Mouse (Mus musculus): ENCODE results near the gene Fam71e2. TPM values are rescaled to one million over a fixed set of nuclear protein-coding genes. Genes with fewer than 3 reads are reported as not detected.
"Not testable (repeated sequence)": the region's sequence is repeated elsewhere in the genome, so short reads cannot be mapped to it uniquely, and the experiment has no call there.

The Fam71e2 gene
- polyA plus RNA-seq, 1 experiment from 2014 or later: not detected

GRCm38 (mm10) chr7:4795767-4796433, 24.8 kb upstream of the Fam71e2 start:
- ATAC-seq (ENCODE audit: low FRiP score, low TSS enrichment) (no peak), DNase-seq (peak; percentile 74)
- H3K27ac ChIP-seq (replicated peaks; ENCODE audit: low read depth, low read length): no peak overlapping the region
- no peak overlapping the region for H3K4me2 ChIP-seq (ENCODE audit: low read length)
- H3K9ac ChIP-seq (replicated peaks; ENCODE audit: low read length): no peak overlapping the region
- H3K27me3 ChIP-seq (ENCODE audit: control insufficient read depth, insufficient read depth, low read length): no peaks in the 10 kb centered on the region
- H3K36me3 ChIP-seq (ENCODE audit: control insufficient read depth, insufficient read depth, low read length): peaks cover 46% of the 10 kb centered on the region
- peaks cover 6% of the 10 kb centered on the region; the same call in 1 of the 2 replicates for H3K4me1 ChIP-seq (ENCODE audit: control insufficient read depth, insufficient read depth, low read length)
- no peak overlapping the region for H3K4me3 ChIP-seq (replicated peaks; ENCODE audit: low read depth, low read length)
- no peaks in the 10 kb centered on the region for H3K9me3 ChIP-seq (ENCODE audit: control insufficient read depth, low read length)
- WGBS: 75% methylated on average over 7 of the region's 7 CpGs

- DNase-seq (no peak), ATAC-seq (ENCODE audit: low FRiP score, low TSS enrichment) (no peak)
- WGBS: 84% methylated on average over 3 of the region's 3 CpGs
- Histone ChIP-seq H3K4me2 (ENCODE audit: low read length) (no peak overlapping the region), H3K27ac (replicated peaks; ENCODE audit: low read depth, low read length) (no peak overlapping the region), H3K4me3 (replicated peaks; ENCODE audit: low read depth, low read length) (no peak overlapping the region), H3K9me3 (ENCODE audit: control insufficient read depth, low read length) (no peaks in the 10 kb centered on the region), H3K27me3 (ENCODE audit: control insufficient read depth, insufficient read depth, low read length) (peaks cover 4% of the 10 kb centered on the region; the same call in 1 of the 2 replicates), H3K4me1 (ENCODE audit: control insufficient read depth, insufficient read depth, low read length) (peaks cover 6% of the 10 kb centered on the region; the same call in 1 of the 2 replicates), H3K36me3 (ENCODE audit: control insufficient read depth, insufficient read depth, low read length) (peaks cover 46% of the 10 kb centered on the region), H3K9ac (replicated peaks; ENCODE audit: low read length) (no peak overlapping the region)
These were observed 23.6 kb upstream of the Fam71e2 start for GRCm38 (mm10) chr7:4794631-4795168.

- peak overlapping the region; percentile 80 for H3K9ac ChIP-seq (replicated peaks; ENCODE audit: low read length)
- DNase-seq (no peak), ATAC-seq (ENCODE audit: low FRiP score, low TSS enrichment) (no peak)
- no peak overlapping the region for H3K27ac ChIP-seq (replicated peaks; ENCODE audit: low read depth, low read length)
- H3K9me3 ChIP-seq (ENCODE audit: control insufficient read depth, low read length): no peaks in the 10 kb centered on the region
- peak overlapping the region; percentile 83 for H3K4me2 ChIP-seq (ENCODE audit: low read length)
- peaks cover 6% of the 10 kb centered on the region; the same call in 1 of the 2 replicates for H3K4me1 ChIP-seq (ENCODE audit: control insufficient read depth, insufficient read depth, low read length)
- H3K36me3 ChIP-seq (ENCODE audit: control insufficient read depth, insufficient read depth, low read length): peaks cover 40% of the 10 kb centered on the region
- H3K4me3 ChIP-seq (replicated peaks; ENCODE audit: low read depth, low read length): peak overlapping the region; percentile 71
- 45% methylated on average over 4 of the region's 4 CpGs for WGBS
- H3K27me3 ChIP-seq (ENCODE audit: control insufficient read depth, insufficient read depth, low read length): peaks cover 9% of the 10 kb centered on the region; the same call in 1 of the 2 replicates
These were observed 22.6 kb upstream of the Fam71e2 start for GRCm38 (mm10) chr7:4793674-4794073.

GRCm38 (mm10) chr7:4793248-4793647, 22.1 kb upstream of the Fam71e2 start:
- not testable (repeated sequence) for H3K27me3 ChIP-seq (ENCODE audit: control insufficient read depth, insufficient read depth, low read length); DNase-seq; H3K4me1 ChIP-seq (ENCODE audit: control insufficient read depth, insufficient read depth, low read length); H3K9me3 ChIP-seq (ENCODE audit: control insufficient read depth, low read length)
- peak overlapping the region; percentile 89 for H3K27ac ChIP-seq (replicated peaks; ENCODE audit: low read depth, low read length)
- peak; percentile 2; the same call in 1 of the 2 replicates for ATAC-seq (ENCODE audit: low FRiP score, low TSS enrichment)
- peaks cover 40% of the 10 kb centered on the region for H3K36me3 ChIP-seq (ENCODE audit: control insufficient read depth, insufficient read depth, low read length)
- WGBS: 1% methylated on average over 31 of the region's 31 CpGs
- H3K9ac ChIP-seq (replicated peaks; ENCODE audit: low read length): peak overlapping the region; percentile 80
- H3K4me2 ChIP-seq (ENCODE audit: low read length): peak overlapping the region; percentile 83
- H3K4me3 ChIP-seq (replicated peaks; ENCODE audit: low read depth, low read length): peak overlapping the region; percentile 71

- Histone ChIP-seq H3K9me3 (ENCODE audit: control insufficient read depth, low read length) (no peaks in the 10 kb centered on the region), H3K36me3 (ENCODE audit: control insufficient read depth, insufficient read depth, low read length) (peaks cover 34% of the 10 kb centered on the region), H3K4me3 (replicated peaks; ENCODE audit: low read depth, low read length) (peak within 1 kb of the TSS; percentile 71), H3K4me2 (ENCODE audit: low read length) (peak within 1 kb of the TSS; percentile 83), H3K27me3 (ENCODE audit: control insufficient read depth, insufficient read depth, low read length) (peaks cover 9% of the 10 kb centered on the region; the same call in 1 of the 2 replicates), H3K27ac (replicated peaks; ENCODE audit: low read depth, low read length) (peak within 1 kb of the TSS; percentile 89), H3K4me1 (ENCODE audit: control insufficient read depth, insufficient read depth, low read length) (peaks cover 6% of the 10 kb centered on the region; the same call in 1 of the 2 replicates), H3K9ac (replicated peaks; ENCODE audit: low read length) (peak within 1 kb of the TSS; percentile 80)
- ATAC-seq (ENCODE audit: low FRiP score, low TSS enrichment): peak; percentile 86
- 2% methylated on average over 54 of the region's 54 CpGs for WGBS
- DNase-seq: peak; percentile 99
These were observed 21.4 kb upstream of the Fam71e2 start, which contains the start of gene Rpl28 for GRCm38 (mm10) chr7:4792278-4793212. Gene Rpl28, plus strand, starts transcription at chr7:4792874.

GRCm38 (mm10) chr7:4789436-4789935, 18.4 kb upstream of the Fam71e2 start, which contains the start of gene Tmem238:
Gene Tmem238, minus strand, starts transcription at chr7:4789656.
- ATAC-seq (ENCODE audit: low FRiP score, low TSS enrichment): 0 out of 2 replicates have a peak, but pooled peaks have one; percentile 1
- DNase-seq: no peak
- whole genome bisulfite sequencing: 9% methylated on average over 39 of the region's 40 CpGs

GRCm38 (mm10) chr7:4788499-4789435, 17.7 kb upstream of the Fam71e2 start:
- ATAC-seq (ENCODE audit: low FRiP score, low TSS enrichment) (peak; percentile 61), DNase-seq (peak; percentile 79)
- H3K4me1 ChIP-seq (ENCODE audit: control insufficient read depth, insufficient read depth, low read length): peaks cover 2% of the 10 kb centered on the region; the same call in 1 of the 2 replicates
- peak overlapping the region; percentile 76 for H3K9ac ChIP-seq (replicated peaks; ENCODE audit: low read length)
- peak overlapping the region; percentile 48 for H3K4me3 ChIP-seq (replicated peaks; ENCODE audit: low read depth, low read length)
- no peaks in the 10 kb centered on the region for H3K9me3 ChIP-seq (ENCODE audit: control insufficient read depth, low read length)
- WGBS: 3% methylated on average over 64 of the region's 64 CpGs
- peak overlapping the region; percentile 94 for H3K4me2 ChIP-seq (ENCODE audit: low read length)
- H3K27ac ChIP-seq (replicated peaks; ENCODE audit: low read depth, low read length): peak overlapping the region; percentile 71
- H3K27me3 ChIP-seq (ENCODE audit: control insufficient read depth, insufficient read depth, low read length): peaks cover 9% of the 10 kb centered on the region; the same call in 1 of the 2 replicates
- H3K36me3 ChIP-seq (ENCODE audit: control insufficient read depth, insufficient read depth, low read length): no peaks in the 10 kb centered on the region

More at GRCm38 (mm10) chr7:4789436-4789935, 18.4 kb upstream of the Fam71e2 start, which contains the start of gene Tmem238:
- peaks cover 7% of the 10 kb centered on the region for H3K36me3 ChIP-seq (ENCODE audit: control insufficient read depth, insufficient read depth, low read length)
- no peaks in the 10 kb centered on the region for H3K9me3 ChIP-seq (ENCODE audit: control insufficient read depth, low read length)
- peaks cover 9% of the 10 kb centered on the region; the same call in 1 of the 2 replicates for H3K27me3 ChIP-seq (ENCODE audit: control insufficient read depth, insufficient read depth, low read length)
- peak within 1 kb of the TSS; percentile 71 for H3K27ac ChIP-seq (replicated peaks; ENCODE audit: low read depth, low read length)
- H3K4me3 ChIP-seq (replicated peaks; ENCODE audit: low read depth, low read length): peak within 1 kb of the TSS; percentile 48
- H3K9ac ChIP-seq (replicated peaks; ENCODE audit: low read length): peak within 1 kb of the TSS; percentile 76
- peaks cover 6% of the 10 kb centered on the region; the same call in 1 of the 2 replicates for H3K4me1 ChIP-seq (ENCODE audit: control insufficient read depth, insufficient read depth, low read length)
- H3K4me2 ChIP-seq (ENCODE audit: low read length): peak within 1 kb of the TSS; percentile 94
